Mouse (Mus musculus): ENCODE data around the gene Wdr70.

The Wdr70 gene

GRCm38 (mm10) chr15:7842398-7842797 lies 256.6 kb downstream of the Wdr70 start:
- DNase-seq: no peak

- no peak for DNase-seq
Observed at GRCm38 (mm10) chr15:7841664-7842063, 257.3 kb downstream of the Wdr70 start.

GRCm38 (mm10) chr15:7838921-7839309 lies 260.1 kb downstream of the Wdr70 start:
- no peak for DNase-seq

- DNase-seq: no peak
Observed at GRCm38 (mm10) chr15:7838060-7838920, 260.7 kb downstream of the Wdr70 start.

GRCm38 (mm10) chr15:7835404-7835803 lies 263.6 kb downstream of the Wdr70 start:
- no peak for DNase-seq

GRCm38 (mm10) chr15:7825530-7825929 lies 273.5 kb downstream of the Wdr70 start:
- no peak for DNase-seq

GRCm38 (mm10) chr15:7823886-7824285 lies 275.1 kb downstream of the Wdr70 start:
- DNase-seq: no peak
